Mouse (Mus musculus) liver, embryonic 14.5 days (tissue): ENCODE measurements around the gene Mpv17.

Experiments used
- CTCF ChIP-seq: IDR thresholded peaks from 2 replicates; pipeline ENCODE4 v1.5.1; 2016; ENCODE audit warnings: antibody characterized with exemption, low read depth, control low read depth
- EP300 ChIP-seq: IDR thresholded peaks from 2 replicates; pipeline ENCODE4 v1.6.1; 2016; ENCODE audit warnings: antibody characterized with exemption, low read depth

GRCm38 (mm10) chr5:31202933-31203332 lies 48.9 kb upstream of the Mpv17 start:
- no peak for TF ChIP-seq CTCF
- no peak for TF ChIP-seq EP300
